Mouse (Mus musculus) kidney, embryonic 16.5 days (tissue): Measurements from ENCODE around the gene Tead3. TPM values are rescaled to one million over a fixed set of nuclear protein-coding genes. Genes with fewer than 3 reads are reported as not detected.

Experiments
- ATAC-seq: fragments of 200-750 bp; cut with Nextera tagmentation; 2 replicates; pipeline ENCODE4 v1.8.0; 2017; ENCODE audit warnings: moderate TSS enrichment; ENCODE audit not compliant: low FRiP score, low TSS enrichment
- H3K27ac ChIP-seq: fragments of 300-500 bp; sonication (generic); 2 replicates; pipeline ENCODE4 v1.5.1; 2014; ENCODE audit warnings: low read length
- H3K27me3 ChIP-seq: fragments of 300-500 bp; sonication (generic); 2 replicates; pipeline ENCODE4 v1.6.1; 2014; ENCODE audit warnings: low read length, control low read depth, mixed read lengths; ENCODE audit not compliant: insufficient read depth
- H3K36me3 ChIP-seq: fragments of 300-500 bp; sonication (generic); 2 replicates; pipeline ENCODE4 v1.6.1; 2014; ENCODE audit warnings: low read length, control low read depth, mixed read lengths; ENCODE audit not compliant: insufficient read depth
- H3K4me1 ChIP-seq: fragments of 300-500 bp; sonication (generic); 2 replicates; pipeline ENCODE4 v1.6.1; 2014; ENCODE audit warnings: low read length, control low read depth, mixed read lengths; ENCODE audit not compliant: insufficient read depth
- H3K4me2 ChIP-seq: fragments of 300-500 bp; sonication (generic); replicated peaks from 2 replicates; pipeline ENCODE4 v1.6.1; 2014; ENCODE audit warnings: low read depth, low read length
- H3K4me3 ChIP-seq: fragments of 300-500 bp; sonication (generic); 2 replicates; pipeline ENCODE4 v1.5.1; 2014; ENCODE audit warnings: mild to moderate bottlenecking, low read length
- H3K9ac ChIP-seq: fragments of 300-500 bp; sonication (generic); replicated peaks from 2 replicates; pipeline ENCODE4 v1.6.1; 2014; ENCODE audit warnings: low read length
- H3K9me3 ChIP-seq: fragments of 300-500 bp; sonication (generic); 2 replicates; pipeline ENCODE4 v1.6.1; 2016; ENCODE audit warnings: low read length, control low read depth
- WGBS: fragments of 180-500 bp; shearing (Covaris S2); extraction: QIAGEN DNeasy Blood & Tissue Kit; methylation state at CpG from one replicate; pipeline ENCODE4 v1.1.7; 2014; 5-methylcytosine and 5-hydroxymethylcytosine counted together
- polyA plus RNA-seq: library from polyadenylated mRNA; unstranded; fragments of >200 nt; fragmentation: Nextera tagmentation; extraction: Ambion mirVana; gene quantifications from 2 replicates; pipeline ENCODE4 v1.2.1, GENCODE M21; 2015

Gene Tead3
- polyA plus RNA-seq, 1 experiment from 2014 or later = 10.7 TPM

DNA sequence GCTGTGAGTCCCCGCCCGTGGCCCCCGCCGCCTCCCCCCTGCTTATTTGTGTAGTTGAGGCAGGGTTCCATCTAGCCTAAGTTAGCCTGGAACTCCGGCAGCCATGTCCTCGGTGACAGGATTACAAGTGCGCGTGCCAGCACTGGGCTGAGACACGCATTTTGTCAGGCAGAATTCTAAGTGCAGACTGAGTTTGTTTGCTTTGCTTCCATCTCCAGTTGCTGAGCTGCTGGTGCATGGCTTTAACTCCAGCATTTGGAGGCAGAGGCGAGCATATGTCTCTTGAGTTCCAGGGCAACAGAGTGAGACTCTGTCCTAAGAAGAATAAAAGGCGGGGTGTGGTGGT lies 36.8 kb downstream of the Tead3 start:
- Histone ChIP-seq H3K9me3 (no peaks in the 10 kb centered on the region), H3K36me3 (peaks cover 27% of the 10 kb centered on the region), H3K27ac (peak overlapping the region; percentile 95), H3K4me2 (peak overlapping the region; percentile 78), H3K4me1 (peaks cover 27% of the 10 kb centered on the region), H3K9ac (peak overlapping the region; percentile 90), H3K4me3 (peak overlapping the region; percentile 75), H3K27me3 (no peaks in the 10 kb centered on the region)
- ATAC-seq = no peak
- WGBS = 1% methylated on average over 11 of the region's 11 CpGs

DNA sequence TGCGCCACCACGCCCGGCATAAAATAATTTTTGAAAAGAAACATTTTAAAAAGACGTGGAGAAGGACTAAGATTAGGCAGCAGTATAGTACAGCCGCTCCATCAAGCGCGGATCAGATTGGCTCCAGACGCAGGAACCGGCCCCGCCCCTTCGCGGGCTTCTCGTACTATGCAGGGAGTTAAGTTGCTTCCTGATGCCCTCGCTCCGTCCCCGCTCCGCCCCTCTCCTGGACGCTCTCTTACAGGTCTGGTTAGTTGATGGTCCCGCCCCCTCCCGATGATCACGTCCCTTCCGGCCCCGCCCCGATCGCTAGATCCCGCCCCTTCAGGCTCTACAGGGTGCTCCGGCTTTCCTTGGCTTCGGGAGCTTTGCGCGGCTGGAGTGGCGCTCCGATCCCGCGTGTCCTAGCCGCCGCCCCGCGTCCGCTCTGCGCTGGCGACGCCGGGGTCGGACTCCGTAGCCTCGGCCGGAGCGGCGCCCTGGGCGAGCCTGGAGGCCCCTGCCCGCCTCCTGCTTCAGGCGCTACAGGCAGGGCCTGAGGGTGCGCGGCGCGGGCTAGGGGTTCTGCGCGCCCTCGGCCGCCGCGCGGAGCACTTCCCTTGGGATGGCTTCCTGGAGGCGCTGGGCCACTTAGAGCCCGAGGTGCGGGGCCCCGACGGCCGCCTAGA lies 37.3 kb downstream of the Tead3 start, which contains the start of gene Fance:
Gene Fance (plus strand): TSS at position 308 of the 668 bp plus-strand sequence.
- H3K9me3 ChIP-seq = no peaks in the 10 kb centered on the region
- ATAC-seq = peak; percentile 98
- under 1% methylated on average over 69 of the region's 69 CpGs for WGBS

DNA sequence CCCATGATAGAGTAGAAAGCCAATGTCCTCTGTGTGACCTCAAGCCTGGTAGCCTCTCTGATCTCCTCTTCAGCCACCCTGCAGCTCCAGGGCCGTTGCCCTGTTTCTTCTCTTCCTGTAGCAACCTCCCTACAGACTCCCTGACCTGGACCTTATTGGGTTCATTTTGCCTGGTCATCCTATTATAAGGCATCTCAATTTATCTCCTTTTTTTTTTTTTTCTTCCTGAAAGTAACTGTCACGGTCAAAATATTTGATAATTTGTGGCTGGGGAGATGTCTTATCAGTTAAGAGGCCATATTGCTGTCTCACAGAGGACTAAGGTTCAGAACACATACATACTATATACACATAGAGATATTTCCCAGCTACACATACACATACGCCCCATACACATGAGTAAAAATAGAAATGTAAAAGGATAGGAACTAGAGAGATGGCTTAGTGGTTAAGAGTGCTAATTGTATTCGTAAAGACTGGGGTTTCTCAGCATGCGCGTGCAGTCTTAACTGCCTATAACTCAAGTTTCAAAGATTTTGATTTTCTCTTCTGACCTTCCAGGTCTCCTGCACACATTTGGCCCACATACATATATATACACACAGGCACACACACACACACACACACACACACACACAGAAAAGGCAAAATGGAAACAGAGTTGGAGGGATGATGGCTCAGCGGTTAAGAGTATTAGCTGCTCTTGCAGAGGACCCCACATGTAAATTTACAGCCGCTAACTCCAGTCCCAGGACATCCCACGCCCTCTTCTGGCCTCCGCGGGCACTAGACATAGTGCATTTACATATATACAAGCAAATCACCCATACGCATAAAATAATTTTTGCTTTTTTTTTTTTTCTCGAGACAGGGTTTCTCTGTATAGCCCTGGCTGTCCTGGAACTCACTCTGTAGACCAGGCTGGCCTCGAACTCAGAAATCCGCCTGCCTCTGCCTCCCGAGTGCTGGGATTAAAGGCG lies 38.1 kb downstream of the Tead3 start:
- peak overlapping the region; percentile 78 for H3K4me2 ChIP-seq
- WGBS = 26% methylated on average over 17 of the region's 17 CpGs
- peak overlapping the region; percentile 56 for H3K9ac ChIP-seq
- peak; percentile 11 for ATAC-seq
- peak overlapping the region; percentile 75 for H3K4me3 ChIP-seq
- peaks cover 19% of the 10 kb centered on the region for H3K36me3 ChIP-seq
- H3K27ac ChIP-seq = peak overlapping the region; percentile 75
- H3K9me3 ChIP-seq = no peaks in the 10 kb centered on the region
- H3K4me1 ChIP-seq = peaks cover 32% of the 10 kb centered on the region
- no peaks in the 10 kb centered on the region for H3K27me3 ChIP-seq

More for the DNA sequence above, 37.3 kb downstream of the Tead3 start, which contains the start of gene Fance:
- Histone ChIP-seq H3K36me3 (peaks cover 24% of the 10 kb centered on the region), H3K27me3 (no peaks in the 10 kb centered on the region), H3K4me3 (peak within 1 kb of the TSS; percentile 75), H3K4me2 (peak within 1 kb of the TSS; percentile 78), H3K27ac (peak within 1 kb of the TSS; percentile 95), H3K4me1 (peaks cover 31% of the 10 kb centered on the region), H3K9ac (peak within 1 kb of the TSS; percentile 90)

DNA sequence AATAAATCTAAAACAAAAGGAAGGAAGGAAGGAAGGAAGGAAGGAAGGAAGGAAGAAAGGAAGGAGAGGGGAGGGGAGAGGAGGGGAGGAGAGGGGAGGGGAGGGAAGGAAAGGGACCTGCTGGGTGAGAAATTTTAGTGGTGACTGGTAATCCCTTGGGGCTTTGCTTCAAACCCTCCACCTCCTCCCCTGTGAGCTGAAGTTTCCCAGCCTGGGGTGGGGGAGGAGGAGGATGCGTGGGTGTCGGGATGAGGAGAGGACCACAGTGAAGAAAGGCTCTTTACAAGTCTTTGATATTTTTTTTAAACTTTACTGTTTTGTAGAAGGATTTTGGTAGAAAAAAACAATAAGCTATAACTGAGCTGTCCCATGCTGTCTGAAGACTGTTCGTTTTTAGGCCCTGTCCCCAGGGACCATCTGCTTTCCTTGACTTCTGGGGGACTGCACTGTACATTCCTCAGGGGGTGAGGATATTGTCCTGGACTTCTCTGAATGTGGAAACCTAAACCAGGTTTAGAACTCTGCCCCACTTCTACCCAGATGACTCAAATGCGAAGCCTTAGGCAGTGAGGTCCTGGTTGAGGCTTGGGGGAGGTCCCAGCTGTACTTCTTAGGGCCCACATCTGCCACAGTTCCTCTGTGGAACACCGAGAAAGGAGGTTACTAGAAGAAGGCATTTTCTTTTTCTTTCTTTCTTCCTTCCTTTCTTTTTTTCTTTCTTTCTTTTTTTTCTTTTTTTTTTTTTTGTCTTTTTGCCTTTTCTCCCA lies 39.1 kb downstream of the Tead3 start:
- H3K27ac ChIP-seq = no peak overlapping the region
- no peaks in the 10 kb centered on the region for H3K9me3 ChIP-seq
- no peak overlapping the region for H3K4me2 ChIP-seq
- H3K4me1 ChIP-seq = peaks cover 30% of the 10 kb centered on the region
- H3K27me3 ChIP-seq = no peaks in the 10 kb centered on the region
- peaks cover 11% of the 10 kb centered on the region for H3K36me3 ChIP-seq
- ATAC-seq = no peak
- no peak overlapping the region for H3K9ac ChIP-seq
- 54% methylated on average over 5 of the region's 5 CpGs for WGBS
- no peak overlapping the region for H3K4me3 ChIP-seq

DNA sequence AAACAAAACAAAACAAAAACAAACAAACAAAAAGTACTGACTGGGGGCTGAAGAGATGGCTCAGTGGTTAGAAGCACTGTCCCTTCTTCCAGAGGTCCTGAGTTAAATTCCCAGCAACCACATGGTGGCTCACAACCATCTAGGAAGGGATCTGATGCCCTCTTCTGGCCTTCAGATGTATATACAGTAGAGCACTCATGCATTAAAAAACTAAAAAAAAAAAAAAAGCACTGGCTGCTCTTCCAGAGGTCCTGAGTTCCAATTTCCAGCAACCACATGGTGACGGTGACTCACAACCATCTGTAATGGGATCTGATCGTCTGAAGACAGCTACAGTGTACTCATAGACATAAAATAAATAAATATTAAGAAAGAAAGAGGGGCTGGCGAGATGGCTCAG lies 39.8 kb downstream of the Tead3 start:
- WGBS = 66% methylated on average over 3 of the region's 3 CpGs
- Histone ChIP-seq H3K36me3 (peaks cover 5% of the 10 kb centered on the region), H3K27ac (no peak overlapping the region), H3K4me1 (peaks cover 29% of the 10 kb centered on the region), H3K27me3 (no peaks in the 10 kb centered on the region), H3K4me3 (no peak overlapping the region), H3K9me3 (no peaks in the 10 kb centered on the region), H3K9ac (no peak overlapping the region), H3K4me2 (no peak overlapping the region)
- ATAC-seq = no peak

DNA sequence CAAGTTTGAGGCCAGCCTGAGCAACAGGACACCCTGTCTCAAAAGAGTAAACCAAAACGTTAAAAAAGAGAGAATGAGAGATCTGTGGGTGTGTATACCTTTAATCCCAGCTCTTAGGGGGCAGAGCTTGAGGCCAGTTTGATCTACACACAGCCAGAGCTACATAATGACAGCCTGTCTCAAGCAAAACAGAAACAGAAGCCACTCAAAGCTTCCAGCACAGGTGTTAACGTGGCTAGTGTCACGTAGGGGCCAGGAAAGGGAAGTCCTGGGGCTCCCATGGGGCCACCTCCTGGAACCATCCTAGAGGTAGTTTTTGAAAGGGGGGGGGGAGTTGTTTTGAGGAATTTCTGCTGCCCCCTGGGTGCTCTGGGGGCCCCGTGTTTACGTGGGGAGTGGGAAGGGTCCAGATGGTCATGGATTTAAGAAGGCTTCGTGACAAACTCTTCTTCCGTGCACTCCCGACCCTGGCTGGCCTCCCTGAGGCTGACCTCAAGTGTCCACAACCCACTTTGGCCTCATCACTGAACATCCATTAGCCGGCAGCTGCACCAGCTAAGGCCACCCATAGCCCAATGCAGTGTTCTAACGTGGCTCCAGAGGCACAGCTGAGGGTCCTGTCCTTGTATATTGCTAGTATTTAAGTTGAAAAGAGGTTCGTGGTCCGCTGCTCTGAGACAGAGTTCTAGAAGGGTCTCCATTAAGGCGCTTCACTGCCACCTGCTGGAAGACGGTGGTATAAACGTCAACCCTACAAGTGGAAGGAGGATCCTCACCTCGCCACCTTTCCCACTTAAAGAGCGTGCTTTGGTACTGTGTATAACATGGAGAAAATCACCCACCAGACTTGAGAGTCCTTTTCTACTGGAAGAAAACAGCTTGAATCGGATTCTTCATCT lies 42.1 kb downstream of the Tead3 start:
- Histone ChIP-seq H3K9me3 (no peaks in the 10 kb centered on the region), H3K4me3 (no peak overlapping the region), H3K4me2 (peak overlapping the region; percentile 33), H3K27me3 (no peaks in the 10 kb centered on the region), H3K27ac (no peak overlapping the region), H3K4me1 (peaks cover 11% of the 10 kb centered on the region; the same call in 1 of the 2 replicates), H3K9ac (no peak overlapping the region), H3K36me3 (no peaks in the 10 kb centered on the region)
- 10% methylated on average over 18 of the region's 18 CpGs for WGBS
- ATAC-seq = no peak; the same call in 1 of the 2 replicates

DNA sequence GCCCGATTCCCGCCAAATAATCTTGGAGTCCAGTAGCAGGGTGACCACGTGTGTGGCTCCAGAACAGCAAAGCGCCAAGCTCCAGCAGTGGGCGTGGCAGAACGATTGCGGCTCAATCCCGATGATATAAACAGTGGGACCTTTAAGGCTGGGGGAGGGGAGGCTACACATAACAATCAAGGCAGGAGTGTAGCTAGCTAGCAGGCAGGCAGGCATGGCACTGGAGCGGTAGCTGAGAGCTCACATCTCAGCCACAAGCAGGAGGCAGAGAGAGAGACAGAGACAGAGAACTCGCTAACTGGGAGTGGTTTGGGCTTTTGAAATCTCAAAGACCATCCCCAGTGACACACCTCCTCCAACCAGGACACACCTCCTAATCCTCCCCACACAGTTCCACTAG lies 45.4 kb downstream of the Tead3 start:
- H3K9ac ChIP-seq = no peak overlapping the region
- WGBS = 48% methylated on average over 10 of the region's 10 CpGs
- H3K36me3 ChIP-seq = no peaks in the 10 kb centered on the region; the same call in 1 of the 2 replicates
- no peak overlapping the region for H3K4me3 ChIP-seq
- H3K4me2 ChIP-seq = no peak overlapping the region
- no peaks in the 10 kb centered on the region for H3K9me3 ChIP-seq
- no peaks in the 10 kb centered on the region for H3K27me3 ChIP-seq
- peaks cover 9% of the 10 kb centered on the region; the same call in 1 of the 2 replicates for H3K4me1 ChIP-seq
- H3K27ac ChIP-seq = no peak overlapping the region
- no peak for ATAC-seq

DNA sequence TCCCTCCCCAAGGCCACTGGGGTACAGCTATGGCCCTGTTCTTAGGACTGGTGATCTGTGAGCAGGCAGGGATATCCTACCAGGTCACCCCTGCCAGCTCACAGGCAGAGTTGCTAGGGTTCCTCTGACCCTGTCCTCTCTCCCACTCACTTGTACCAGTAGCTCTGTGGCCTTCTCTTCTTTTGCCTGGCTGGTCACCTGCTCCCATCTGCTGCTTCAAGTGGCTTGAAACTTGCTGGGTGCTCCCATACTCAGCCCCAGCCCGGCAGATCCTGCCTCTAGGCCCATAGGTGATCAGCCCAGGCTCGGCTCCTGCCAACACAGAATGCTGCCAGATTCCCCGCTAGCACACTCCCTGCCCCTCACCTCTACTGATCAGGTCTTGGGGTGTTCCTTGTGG lies 49.8 kb downstream of the Tead3 start:
- Histone ChIP-seq H3K36me3 (peaks cover 7% of the 10 kb centered on the region), H3K4me3 (no peak overlapping the region), H3K9ac (no peak overlapping the region), H3K4me2 (no peak overlapping the region), H3K27me3 (no peaks in the 10 kb centered on the region), H3K4me1 (peaks cover 12% of the 10 kb centered on the region), H3K27ac (no peak overlapping the region), H3K9me3 (no peaks in the 10 kb centered on the region)
- 59% methylated on average over 3 of the region's 3 CpGs for WGBS
- ATAC-seq = no peak; the same call in 1 of the 2 replicates
